27 mouse cellular contexts compared by ENCODE assay signal in genomic region chr16:94170218-94170617, GRCm38 (mm10).
A peak's percentile ranks its signal among the peaks of the same experiment; 100 is the strongest.
DNase-seq lines count a peak whose midpoint lies in the region; ATAC-seq and TF ChIP-seq lines count a peak whose summit lies in the region.
"Had no signal": no experiment of that assay in that cellular context is flagged by ENCODE, and none has a peak within 500 bp of the region (broad histone marks: within the 10 kb centered on the region; RNA-seq: fewer than 3 reads in every experiment).

No protein-coding gene starts in this region.

- peaks cover 48% of the 10 kb centered on the region for H3K27me3 ChIP-seq in forebrain, embryonic 11.5 days (ENCODE audit: control insufficient read depth, insufficient read depth, low read length)
- H3K27me3 ChIP-seq in forebrain, embryonic 13.5 days: peaks cover 73% of the 10 kb centered on the region
- H3K27me3 ChIP-seq in midbrain, embryonic 12.5 days: peaks cover 95% of the 10 kb centered on the region
- peaks cover 74% of the 10 kb centered on the region for H3K27me3 ChIP-seq in midbrain, embryonic 15.5 days (replicated peaks)
- no peaks in the 10 kb centered on the region for H3K27me3 ChIP-seq in thymus, adult 2 months (ENCODE audit: control insufficient read depth, insufficient read depth, low read length)
- H3K27me3 ChIP-seq: kidney, embryonic 15.5 days had no signal

- H3K4me2 ChIP-seq in forebrain, embryonic 11.5 days (ENCODE audit: low read depth, low read length, severe bottlenecking): no peak overlapping the region
- no peak overlapping the region for H3K4me2 ChIP-seq in forebrain, embryonic 13.5 days
- peak overlapping the region; percentile 16; the same call in 1 of the 2 replicates for H3K4me2 ChIP-seq in midbrain, embryonic 12.5 days (replicated peaks)
- H3K4me2 ChIP-seq in midbrain, embryonic 15.5 days: no peak overlapping the region
- H3K4me2 ChIP-seq: embryonic facial prominence, embryonic 13.5 days; hindbrain, embryonic 15.5 days; kidney, embryonic 15.5 days; limb, embryonic 13.5 days; liver, embryonic 11.5 days had no signal

- 9% methylated on average over 4 of the region's 4 CpGs for WGBS in forebrain, embryonic 11.5 days
- 11% methylated on average over 4 of the region's 4 CpGs for WGBS in forebrain, embryonic 13.5 days
- 12% methylated on average over 4 of the region's 4 CpGs for WGBS in midbrain, embryonic 12.5 days
- WGBS in midbrain, embryonic 15.5 days: 13% methylated on average over 4 of the region's 4 CpGs
- 94% methylated on average over 4 of the region's 4 CpGs for WGBS in thymus, adult 2 months

- H3K9ac ChIP-seq in forebrain, embryonic 11.5 days (ENCODE audit: low read length): no peak overlapping the region
- H3K9ac ChIP-seq in forebrain, embryonic 13.5 days: no peak overlapping the region
- H3K9ac ChIP-seq in midbrain, embryonic 12.5 days (replicated peaks): no peak overlapping the region
- H3K9ac ChIP-seq in midbrain, embryonic 15.5 days: no peak overlapping the region
- H3K9ac ChIP-seq: embryonic facial prominence, embryonic 13.5 days; hindbrain, embryonic 15.5 days; kidney, embryonic 15.5 days; limb, embryonic 13.5 days had no signal

- ATAC-seq in forebrain, embryonic 11.5 days (replicated peaks; ENCODE audit: low FRiP score): peak; percentile 71
- no peak for ATAC-seq in forebrain, embryonic 13.5 days
- peak; percentile 86 for ATAC-seq in midbrain, embryonic 12.5 days (ENCODE audit: low FRiP score, low read depth)
- ATAC-seq in midbrain, embryonic 15.5 days (replicated peaks): no peak
- ATAC-seq: CD4-positive, CD25-positive, alpha-beta regulatory T cell, adult 4 months; inflammation-experienced regulatory T-cells, adult 6 months had no signal

- no peaks in the 10 kb centered on the region; the same call in 1 of the 2 replicates for H3K9me3 ChIP-seq in forebrain, embryonic 11.5 days (ENCODE audit: control insufficient read depth, low read length)
- H3K9me3 ChIP-seq in forebrain, embryonic 13.5 days (replicated peaks): no peaks in the 10 kb centered on the region
- H3K9me3 ChIP-seq in midbrain, embryonic 12.5 days: no peaks in the 10 kb centered on the region
- H3K9me3 ChIP-seq in midbrain, embryonic 15.5 days: no peaks in the 10 kb centered on the region
- H3K9me3 ChIP-seq: embryonic facial prominence, embryonic 13.5 days; G1E; hindbrain, embryonic 10.5 days; hindbrain, embryonic 15.5 days; kidney, embryonic 15.5 days; limb, embryonic 13.5 days; megakaryocyte, embryonic 14.5 days had no signal

- H3K4me3 ChIP-seq in forebrain, embryonic 11.5 days (ENCODE audit: low read depth, low read length): no peak overlapping the region
- no peak overlapping the region for H3K4me3 ChIP-seq in forebrain, embryonic 13.5 days
- H3K4me3 ChIP-seq in midbrain, embryonic 12.5 days: no peak overlapping the region
- H3K4me3 ChIP-seq in midbrain, embryonic 15.5 days: no peak overlapping the region
- no peak overlapping the region for H3K4me3 ChIP-seq in thymus, adult 2 months (ENCODE audit: control insufficient read depth, insufficient read depth, low read length)
- H3K4me3 ChIP-seq: embryonic facial prominence, embryonic 13.5 days; hindbrain, embryonic 10.5 days; hindbrain, embryonic 15.5 days; kidney, embryonic 15.5 days; limb, embryonic 13.5 days; megakaryocyte, embryonic 14.5 days had no signal

- no peak for DNase-seq in forebrain, embryonic 11.5 days (ENCODE audit: low spot score)
- DNase-seq in ZHBTc4 (ENCODE audit: low read depth, low spot score): peak; percentile 92
- peak; percentile 80 for DNase-seq in retina, postnatal 1 day
- no peak for DNase-seq in lung, postnatal 14 days
- no peak for DNase-seq in thymus, adult 2 months
- DNase-seq: adrenal gland, postnatal 25 days; cerebellum, adult 2 months; cerebellum, postnatal 14 days; gastrocnemius, postnatal 14 days; heart, postnatal 14 days; kidney, adult 11 months; kidney, postnatal 25 days; lung, postnatal 4 days; thymus, postnatal 4 days had no signal

- H3K27ac ChIP-seq in forebrain, embryonic 11.5 days (ENCODE audit: low read depth, low read length): no peak overlapping the region
- H3K27ac ChIP-seq in forebrain, embryonic 13.5 days: no peak overlapping the region
- H3K27ac ChIP-seq in midbrain, embryonic 12.5 days (replicated peaks): no peak overlapping the region
- H3K27ac ChIP-seq in midbrain, embryonic 15.5 days: no peak overlapping the region
- no peak overlapping the region for H3K27ac ChIP-seq in thymus, adult 2 months (ENCODE audit: control insufficient read depth, insufficient read depth, low read length)
- H3K27ac ChIP-seq: embryonic facial prominence, embryonic 13.5 days; hindbrain, embryonic 10.5 days; hindbrain, embryonic 15.5 days; kidney, embryonic 15.5 days; limb, embryonic 13.5 days had no signal

- TF ChIP-seq CTCF in thymus, adult 2 months (IDR thresholded peaks at IDR 0.05; ENCODE audit: borderline replicate concordance, control insufficient read depth, extremely low read depth, insufficient read depth, low read length, poor library complexity): no peak

- H3K4me1 ChIP-seq in forebrain, embryonic 11.5 days (replicated peaks; ENCODE audit: control insufficient read depth, insufficient read depth, low read length): peaks cover 5% of the 10 kb centered on the region; the same call in 1 of the 2 replicates
- H3K4me1 ChIP-seq in forebrain, embryonic 13.5 days: peaks cover 11% of the 10 kb centered on the region
- peaks cover 11% of the 10 kb centered on the region for H3K4me1 ChIP-seq in midbrain, embryonic 12.5 days
- H3K4me1 ChIP-seq in midbrain, embryonic 15.5 days: peaks cover 7% of the 10 kb centered on the region; the same call in 1 of the 2 replicates
- no peaks in the 10 kb centered on the region for H3K4me1 ChIP-seq in thymus, adult 2 months (replicated peaks; ENCODE audit: control insufficient read depth, insufficient read depth, low read length)
- H3K4me1 ChIP-seq: hindbrain, embryonic 15.5 days; kidney, embryonic 15.5 days; megakaryocyte, embryonic 14.5 days had no signal

- no peak for TF ChIP-seq POLR2A in thymus, adult 2 months (IDR thresholded peaks at IDR 0.05; ENCODE audit: control insufficient read depth, extremely low read depth, insufficient read depth, low read length, poor library complexity)

- H3K36me3 ChIP-seq in forebrain, embryonic 11.5 days (ENCODE audit: control insufficient read depth, insufficient read depth, low read length): no peaks in the 10 kb centered on the region
- H3K36me3 ChIP-seq in forebrain, embryonic 13.5 days (ENCODE audit: poor library complexity, severe bottlenecking): no peaks in the 10 kb centered on the region
- no peaks in the 10 kb centered on the region for H3K36me3 ChIP-seq in midbrain, embryonic 12.5 days
- H3K36me3 ChIP-seq in midbrain, embryonic 15.5 days (replicated peaks): no peaks in the 10 kb centered on the region
- no peaks in the 10 kb centered on the region for H3K36me3 ChIP-seq in thymus, adult 2 months (ENCODE audit: control insufficient read depth, insufficient read depth, low read length)
- H3K36me3 ChIP-seq: embryonic facial prominence, embryonic 13.5 days; G1E; hindbrain, embryonic 10.5 days; hindbrain, embryonic 15.5 days; kidney, embryonic 15.5 days; limb, embryonic 13.5 days had no signal

Comparison
In these comparisons a context has a peak if more than half of its experiments do, and no peak if none do; other contexts are left out.
1. ATAC-seq: peak in forebrain, embryonic 11.5 days (single experiment) and midbrain, embryonic 12.5 days (single experiment); none in forebrain, embryonic 13.5 days (single experiment) and midbrain, embryonic 15.5 days (single experiment).
2. DNase-seq: peak in ZHBTc4 (single experiment) and retina, postnatal 1 day (single experiment); none in forebrain, embryonic 11.5 days (single experiment), lung, postnatal 14 days (single experiment) and thymus, adult 2 months (single experiment).